Mouse (Mus musculus): ENCODE measurements around the gene Adcy4. TPM values are rescaled to one million over a fixed set of nuclear protein-coding genes. Genes with fewer than 3 reads are reported as not detected.

Gene Adcy4
- total and polyA plus RNA-seq, 2 experiments, result 2.4 to 4.5 TPM

- no peak for DNase-seq (ENCODE audit: extremely low read depth, low read depth, low spot score)
- Histone ChIP-seq H3K9ac (ENCODE audit: low read depth, low read length) (no peak overlapping the region), H3K79me2 (ENCODE audit: control insufficient read depth, insufficient read depth, low read length) (no peaks in the 10 kb centered on the region), H3K27ac (replicated peaks; ENCODE audit: insufficient read depth, low read depth, low read length) (no peak overlapping the region), H3K36me3 (ENCODE audit: control insufficient read depth, insufficient read depth, low read length) (no peaks in the 10 kb centered on the region), H3K4me1 (ENCODE audit: control insufficient read depth, insufficient read depth, low read length) (peaks cover 2% of the 10 kb centered on the region; the same call in 1 of the 2 replicates), H3K27me3 (ENCODE audit: control insufficient read depth, insufficient read depth, low read length) (no peaks in the 10 kb centered on the region; the same call in 1 of the 2 replicates), H3K4me3 (ENCODE audit: insufficient read depth, low read depth, low read length) (no peak overlapping the region)
- TF ChIP-seq CTCF (IDR thresholded peaks at IDR 0.05; ENCODE audit: low read depth, low read length) (peak; percentile 30; the same call in 1 of the 2 replicates), POLR2A (IDR thresholded peaks at IDR 0.05; ENCODE audit: extremely low read depth, insufficient read depth, low read length) (no peak)
- WGBS, result 33% methylated on average over 6 of the region's 6 CpGs
These were observed 1.3 kb upstream of the Adcy4 start for GRCm38 (mm10) chr14:55785195-55785594.

GRCm38 (mm10) chr14:55783171-55783957 lies 531 bp downstream of the Adcy4 start:
- H3K36me3 ChIP-seq (ENCODE audit: control insufficient read depth, insufficient read depth, low read length), result no peaks in the 10 kb centered on the region
- H3K79me2 ChIP-seq (ENCODE audit: control insufficient read depth, insufficient read depth, low read length), result no peaks in the 10 kb centered on the region
- H3K4me1 ChIP-seq (ENCODE audit: control insufficient read depth, insufficient read depth, low read length), result peaks cover 2% of the 10 kb centered on the region; the same call in 1 of the 2 replicates
- no peak for TF ChIP-seq POLR2A (IDR thresholded peaks at IDR 0.05; ENCODE audit: extremely low read depth, insufficient read depth, low read length)
- no peak for TF ChIP-seq CTCF (IDR thresholded peaks at IDR 0.05; ENCODE audit: low read depth, low read length)
- H3K9ac ChIP-seq (ENCODE audit: low read depth, low read length), result peak overlapping the region; percentile 46
- H3K27me3 ChIP-seq (ENCODE audit: control insufficient read depth, insufficient read depth, low read length), result no peaks in the 10 kb centered on the region; the same call in 1 of the 2 replicates
- DNase-seq (ENCODE audit: extremely low read depth, low read depth, low spot score), result peak; percentile 18
- whole genome bisulfite sequencing, result 6% methylated on average over 31 of the region's 31 CpGs
- peak overlapping the region; percentile 44; the same call in 1 of the 2 replicates for H3K27ac ChIP-seq (replicated peaks; ENCODE audit: insufficient read depth, low read depth, low read length)
- peak overlapping the region; percentile 52 for H3K4me3 ChIP-seq (ENCODE audit: insufficient read depth, low read depth, low read length)

GRCm38 (mm10) chr14:55782361-55782960 lies 1.4 kb downstream of the Adcy4 start:
- no peaks in the 10 kb centered on the region; the same call in 1 of the 2 replicates for H3K27me3 ChIP-seq (ENCODE audit: control insufficient read depth, insufficient read depth, low read length)
- no peaks in the 10 kb centered on the region for H3K79me2 ChIP-seq (ENCODE audit: control insufficient read depth, insufficient read depth, low read length)
- H3K9ac ChIP-seq (ENCODE audit: low read depth, low read length), result peak overlapping the region; percentile 32; the same call in 1 of the 2 replicates
- H3K4me1 ChIP-seq (ENCODE audit: control insufficient read depth, insufficient read depth, low read length), result peaks cover 3% of the 10 kb centered on the region; the same call in 1 of the 2 replicates
- 48% methylated on average over 9 of the region's 9 CpGs for WGBS
- TF ChIP-seq POLR2A (IDR thresholded peaks at IDR 0.05; ENCODE audit: extremely low read depth, insufficient read depth, low read length) (no peak), CTCF (IDR thresholded peaks at IDR 0.05; ENCODE audit: low read depth, low read length) (no peak)
- H3K36me3 ChIP-seq (ENCODE audit: control insufficient read depth, insufficient read depth, low read length), result no peaks in the 10 kb centered on the region
- H3K4me3 ChIP-seq (ENCODE audit: insufficient read depth, low read depth, low read length), result 0 out of 2 replicates have a peak overlapping the region, but pooled peaks have one; percentile 18
- H3K27ac ChIP-seq (replicated peaks; ENCODE audit: insufficient read depth, low read depth, low read length), result peak overlapping the region; percentile 49; the same call in 1 of the 2 replicates
- DNase-seq (ENCODE audit: extremely low read depth, low read depth, low spot score), result no peak

GRCm38 (mm10) chr14:55781310-55781709 lies 2.6 kb downstream of the Adcy4 start:
- peak; percentile 62 for DNase-seq (ENCODE audit: extremely low read depth, low read depth, low spot score)
- Histone ChIP-seq H3K9ac (ENCODE audit: low read depth, low read length) (no peak overlapping the region), H3K27ac (replicated peaks; ENCODE audit: insufficient read depth, low read depth, low read length) (no peak overlapping the region), H3K4me3 (ENCODE audit: insufficient read depth, low read depth, low read length) (peak overlapping the region; percentile 10; the same call in 1 of the 2 replicates), H3K4me1 (ENCODE audit: control insufficient read depth, insufficient read depth, low read length) (peaks cover 3% of the 10 kb centered on the region; the same call in 1 of the 2 replicates), H3K79me2 (ENCODE audit: control insufficient read depth, insufficient read depth, low read length) (no peaks in the 10 kb centered on the region), H3K27me3 (ENCODE audit: control insufficient read depth, insufficient read depth, low read length) (no peaks in the 10 kb centered on the region; the same call in 1 of the 2 replicates), H3K36me3 (ENCODE audit: control insufficient read depth, insufficient read depth, low read length) (no peaks in the 10 kb centered on the region)
- TF ChIP-seq POLR2A (IDR thresholded peaks at IDR 0.05; ENCODE audit: extremely low read depth, insufficient read depth, low read length), result no peak
- TF ChIP-seq CTCF (IDR thresholded peaks at IDR 0.05; ENCODE audit: low read depth, low read length), result peak; percentile 92
- 16% methylated on average over 14 of the region's 14 CpGs for WGBS

GRCm38 (mm10) chr14:55780736-55781135 lies 3.2 kb downstream of the Adcy4 start:
- WGBS, result 81% methylated on average over 11 of the region's 11 CpGs

More at GRCm38 (mm10) chr14:55780736-55781135, 3.2 kb downstream of the Adcy4 start:
- no peak for DNase-seq (ENCODE audit: extremely low read depth, low read depth, low spot score)
- H3K4me3 ChIP-seq (ENCODE audit: insufficient read depth, low read depth, low read length), result no peak overlapping the region
- H3K27ac ChIP-seq (replicated peaks; ENCODE audit: insufficient read depth, low read depth, low read length), result no peak overlapping the region
- H3K4me1 ChIP-seq (ENCODE audit: control insufficient read depth, insufficient read depth, low read length), result peaks cover 3% of the 10 kb centered on the region; the same call in 1 of the 2 replicates
- H3K9ac ChIP-seq (ENCODE audit: low read depth, low read length), result no peak overlapping the region
- H3K79me2 ChIP-seq (ENCODE audit: control insufficient read depth, insufficient read depth, low read length), result no peaks in the 10 kb centered on the region
- TF ChIP-seq POLR2A (IDR thresholded peaks at IDR 0.05; ENCODE audit: extremely low read depth, insufficient read depth, low read length) (no peak), CTCF (IDR thresholded peaks at IDR 0.05; ENCODE audit: low read depth, low read length) (no peak)
- H3K36me3 ChIP-seq (ENCODE audit: control insufficient read depth, insufficient read depth, low read length), result no peaks in the 10 kb centered on the region
- H3K27me3 ChIP-seq (ENCODE audit: control insufficient read depth, insufficient read depth, low read length), result no peaks in the 10 kb centered on the region; the same call in 1 of the 2 replicates

Data from liver, adult 2 months (tissue).